Mouse (Mus musculus): ENCODE data around the gene Sema6d.

DNA sequence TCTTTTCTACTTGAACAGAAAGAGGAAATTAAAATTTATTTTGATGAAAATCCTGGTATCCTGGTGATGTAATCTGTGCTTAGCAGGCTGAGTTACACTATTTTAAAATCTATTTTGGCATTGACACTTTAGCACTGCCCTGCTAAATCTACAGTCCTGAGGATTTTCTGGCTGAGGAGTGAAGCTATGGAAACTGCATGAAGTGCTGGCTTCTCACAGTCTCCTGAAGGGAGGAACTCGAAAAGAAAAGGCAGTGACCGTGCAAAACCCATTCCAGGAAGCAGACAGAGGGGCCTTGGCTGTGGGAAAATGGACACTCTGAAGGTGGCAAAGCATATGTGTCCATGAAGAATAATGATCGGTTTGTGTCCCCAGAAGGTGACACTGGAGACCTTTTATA is 460.5 kb downstream of the Sema6d start:
- TF ChIP-seq POLR2A (IDR thresholded peaks at IDR 0.05; ENCODE audit: borderline replicate concordance, extremely low read depth, insufficient read depth, insufficient read length, poor library complexity, severe bottlenecking) (no peak), CTCF (IDR thresholded peaks at IDR 0.05; ENCODE audit: borderline replicate concordance, extremely low read depth, insufficient read depth, insufficient read length) (no peak)

All from brain, embryonic 14.5 days (tissue).